Mouse (Mus musculus): ENCODE data around the gene Elovl7. TPM values are rescaled to one million over a fixed set of nuclear protein-coding genes. Genes with fewer than 3 reads are reported as not detected.

Elovl7 gene
- total and polyA plus RNA-seq, 3 experiments: 0.23 to 0.33 TPM; not detected in 1

DNA sequence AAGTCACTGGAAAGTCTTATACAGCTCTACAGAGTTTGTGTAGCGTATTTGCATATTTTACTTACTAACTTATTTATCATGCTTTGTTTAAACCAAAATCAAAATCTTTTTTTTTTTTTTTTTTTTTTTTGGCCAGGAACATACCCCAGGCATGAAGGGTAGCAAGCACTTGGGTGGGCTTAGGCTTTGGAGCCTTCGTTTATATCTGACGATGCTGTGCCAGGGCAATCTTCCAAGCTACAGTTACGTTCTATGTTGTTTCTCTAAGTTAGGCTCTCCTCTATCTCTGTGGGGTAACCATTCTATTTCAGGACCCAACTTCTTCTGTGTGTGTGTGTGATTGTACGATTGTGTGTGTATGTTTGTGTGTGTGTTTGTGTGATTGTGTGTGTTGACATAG, 36.9 kb downstream of the Elovl7 start:
- TF ChIP-seq GATA2 (IDR thresholded peaks at IDR 0.05; ENCODE audit: borderline replicate concordance, low read depth, low read length) (no peak), TAL1 (conservative IDR thresholded peaks at IDR 0.05; ENCODE audit: low read depth, low read length) (no peak), CTCF (IDR thresholded peaks at IDR 0.05; ENCODE audit: low read depth, low read length) (no peak), POLR2AphosphoS5 (IDR thresholded peaks at IDR 0.05; ENCODE audit: insufficient replicate concordance, low read depth, low read length) (no peak), GATA1 (IDR thresholded peaks at IDR 0.05; ENCODE audit: borderline replicate concordance, low read length) (no peak)
- no peaks in the 10 kb centered on the region for H3K4me1 ChIP-seq (ENCODE audit: insufficient read depth, low read depth, low read length)

DNA sequence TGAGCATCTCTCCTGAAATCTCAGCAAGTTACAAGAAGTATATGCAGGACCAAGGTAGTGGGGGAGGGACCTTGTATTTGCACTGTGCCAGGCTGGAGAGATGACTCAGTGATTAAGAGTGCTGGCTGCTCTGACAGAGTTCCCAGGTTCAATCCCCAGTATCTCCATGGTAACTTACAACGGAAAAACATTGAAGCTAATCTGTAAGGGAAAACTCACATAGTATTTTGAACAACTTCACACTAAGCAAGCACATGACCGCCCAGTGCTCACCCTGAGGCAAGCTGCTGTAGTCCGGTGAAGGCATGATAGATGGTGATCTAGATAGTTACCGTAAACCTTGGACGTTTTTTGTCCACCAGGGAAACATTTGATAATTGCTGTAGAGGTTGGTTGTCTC, 39.8 kb downstream of the Elovl7 start:
- peaks cover 19% of the 10 kb centered on the region; the same call in 1 of the 2 replicates for H3K27me3 ChIP-seq (ENCODE audit: insufficient read depth, low read length)
- no peak overlapping the region for H3K4me3 ChIP-seq (ENCODE audit: low read depth, low read length)
- no peaks in the 10 kb centered on the region for H3K36me3 ChIP-seq (replicated peaks)
- H3K4me1 ChIP-seq (ENCODE audit: insufficient read depth, low read depth, low read length): no peaks in the 10 kb centered on the region
- no peak for TF ChIP-seq GATA1 (IDR thresholded peaks at IDR 0.05; ENCODE audit: borderline replicate concordance, low read length)
- TF ChIP-seq GATA2 (IDR thresholded peaks at IDR 0.05; ENCODE audit: borderline replicate concordance, low read depth, low read length): no peak
- ATAC-seq (ENCODE audit: extremely low read depth, insufficient number of reproducible peaks, low FRiP score, poor library complexity, severe bottlenecking) (no peak), DNase-seq (ENCODE audit: low spot score) (no peak)
- H3K9me3 ChIP-seq (replicated peaks): no peaks in the 10 kb centered on the region

More for the DNA sequence above, 36.9 kb downstream of the Elovl7 start:
- H3K36me3 ChIP-seq (replicated peaks): no peaks in the 10 kb centered on the region
- DNase-seq (ENCODE audit: low spot score): no peak
- H3K9me3 ChIP-seq (replicated peaks): no peaks in the 10 kb centered on the region
- no peak for ATAC-seq (ENCODE audit: extremely low read depth, insufficient number of reproducible peaks, low FRiP score, poor library complexity, severe bottlenecking)
- peaks cover 10% of the 10 kb centered on the region; the same call in 1 of the 2 replicates for H3K27me3 ChIP-seq (ENCODE audit: insufficient read depth, low read length)
- H3K4me3 ChIP-seq (ENCODE audit: low read depth, low read length): no peak overlapping the region

DNA sequence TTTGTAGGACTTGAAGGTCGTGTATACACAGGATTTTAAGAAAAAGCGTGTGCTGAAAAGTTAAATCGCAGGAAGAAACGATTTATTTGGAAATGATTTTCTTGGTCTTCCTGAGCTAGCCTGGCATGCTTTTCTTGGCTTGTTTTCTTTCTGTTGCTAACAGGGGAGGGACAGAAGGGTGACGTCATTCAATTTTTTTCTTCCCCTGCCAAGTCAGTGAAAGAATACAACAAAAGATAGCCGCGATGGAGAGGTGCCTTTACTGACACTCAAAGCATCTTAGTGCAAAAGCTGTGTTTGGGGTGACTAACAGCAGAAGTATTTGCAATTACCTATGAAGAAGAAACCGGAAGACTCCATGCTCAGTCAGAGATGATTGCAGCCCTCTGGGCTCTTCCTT, 48.8 kb downstream of the Elovl7 start:
- Histone ChIP-seq H3K27me3 (ENCODE audit: insufficient read depth, low read length) (peaks cover 20% of the 10 kb centered on the region; the same call in 1 of the 2 replicates), H3K9me3 (replicated peaks) (no peaks in the 10 kb centered on the region), H3K4me1 (ENCODE audit: insufficient read depth, low read depth, low read length) (no peaks in the 10 kb centered on the region), H3K36me3 (replicated peaks) (no peaks in the 10 kb centered on the region), H3K4me3 (ENCODE audit: low read depth, low read length) (no peak overlapping the region)
- no peak for ATAC-seq (ENCODE audit: extremely low read depth, insufficient number of reproducible peaks, low FRiP score, poor library complexity, severe bottlenecking)
- DNase-seq (ENCODE audit: low spot score): no peak
- TF ChIP-seq POLR2AphosphoS5 (IDR thresholded peaks at IDR 0.05; ENCODE audit: insufficient replicate concordance, low read depth, low read length): no peak
- TF ChIP-seq GATA2 (IDR thresholded peaks at IDR 0.05; ENCODE audit: borderline replicate concordance, low read depth, low read length): no peak
- TF ChIP-seq CTCF (IDR thresholded peaks at IDR 0.05; ENCODE audit: low read depth, low read length): no peak
- no peak for TF ChIP-seq TAL1 (conservative IDR thresholded peaks at IDR 0.05; ENCODE audit: low read depth, low read length)
- no peak for TF ChIP-seq GATA1 (IDR thresholded peaks at IDR 0.05; ENCODE audit: borderline replicate concordance, low read length)

DNA sequence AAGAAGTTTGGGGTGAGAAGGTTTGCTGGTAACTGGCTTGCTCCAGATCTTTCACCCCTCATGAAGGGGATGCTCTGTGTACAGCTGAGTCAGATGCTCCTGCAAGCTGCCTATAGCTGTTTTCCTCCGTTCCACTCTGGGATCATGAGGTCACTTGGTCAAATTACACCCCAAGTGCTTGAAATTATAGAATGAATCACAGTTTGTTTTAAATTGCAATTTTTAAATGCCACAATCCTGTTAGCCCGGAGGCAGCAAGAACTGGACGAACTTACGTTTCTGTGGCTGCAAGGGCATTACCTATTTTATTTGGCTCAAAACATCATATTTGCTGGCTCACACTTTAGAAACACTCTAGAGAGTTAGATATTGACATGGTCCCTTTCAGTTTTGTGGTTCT, 51.2 kb downstream of the Elovl7 start:
- H3K4me3 ChIP-seq (ENCODE audit: low read depth, low read length): no peak overlapping the region
- H3K4me1 ChIP-seq (ENCODE audit: insufficient read depth, low read depth, low read length): no peaks in the 10 kb centered on the region
- ATAC-seq (ENCODE audit: extremely low read depth, insufficient number of reproducible peaks, low FRiP score, poor library complexity, severe bottlenecking) (no peak), DNase-seq (ENCODE audit: low spot score) (no peak)
- H3K27me3 ChIP-seq (ENCODE audit: insufficient read depth, low read length): peaks cover 29% of the 10 kb centered on the region
- TF ChIP-seq TAL1 (conservative IDR thresholded peaks at IDR 0.05; ENCODE audit: low read depth, low read length) (no peak), CTCF (IDR thresholded peaks at IDR 0.05; ENCODE audit: low read depth, low read length) (no peak), POLR2AphosphoS5 (IDR thresholded peaks at IDR 0.05; ENCODE audit: insufficient replicate concordance, low read depth, low read length) (no peak), GATA1 (IDR thresholded peaks at IDR 0.05; ENCODE audit: borderline replicate concordance, low read length) (no peak)
- no peaks in the 10 kb centered on the region for H3K9me3 ChIP-seq (replicated peaks)
- no peaks in the 10 kb centered on the region for H3K36me3 ChIP-seq (replicated peaks)

DNA sequence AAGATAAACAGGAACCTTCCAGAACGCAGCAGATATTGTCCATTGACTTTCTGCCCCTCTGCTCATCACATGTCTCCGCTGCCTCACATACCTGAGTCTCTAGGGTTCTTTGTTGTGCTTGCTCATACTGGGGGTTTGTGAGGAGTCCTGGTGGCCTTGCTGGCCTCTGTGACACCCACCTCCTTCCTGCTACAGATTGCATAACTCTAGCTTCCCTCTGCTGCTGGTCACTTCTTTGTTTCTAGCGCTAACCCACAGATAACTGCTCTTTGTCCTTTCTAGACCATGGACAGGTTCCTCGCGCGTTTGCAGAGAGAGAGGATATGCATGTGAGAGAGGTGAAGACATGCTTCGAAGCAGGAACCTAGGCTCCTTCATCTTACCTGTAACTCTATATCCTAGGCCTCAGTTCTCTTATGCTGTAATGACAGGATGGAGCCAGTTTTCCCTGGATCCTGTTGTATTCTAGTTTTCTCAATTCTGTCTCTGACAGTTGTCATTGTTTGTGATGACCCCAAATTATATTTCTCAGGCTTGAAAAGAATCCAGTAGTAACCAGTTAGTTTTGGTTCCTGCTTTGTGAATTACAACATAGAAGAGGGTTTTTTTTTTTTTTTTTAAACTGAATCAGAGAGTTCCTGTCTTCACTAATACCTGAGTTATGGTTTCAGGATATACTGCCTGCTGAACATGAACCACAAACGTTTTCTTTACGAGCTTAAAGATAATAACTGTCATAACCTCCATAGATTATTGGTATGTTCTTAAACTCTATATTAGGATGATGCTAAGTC, 53.8 kb downstream of the Elovl7 start:
- H3K36me3 ChIP-seq (replicated peaks): no peaks in the 10 kb centered on the region
- DNase-seq (ENCODE audit: low spot score): no peak
- H3K4me1 ChIP-seq (ENCODE audit: insufficient read depth, low read depth, low read length): peaks cover 6% of the 10 kb centered on the region

DNA sequence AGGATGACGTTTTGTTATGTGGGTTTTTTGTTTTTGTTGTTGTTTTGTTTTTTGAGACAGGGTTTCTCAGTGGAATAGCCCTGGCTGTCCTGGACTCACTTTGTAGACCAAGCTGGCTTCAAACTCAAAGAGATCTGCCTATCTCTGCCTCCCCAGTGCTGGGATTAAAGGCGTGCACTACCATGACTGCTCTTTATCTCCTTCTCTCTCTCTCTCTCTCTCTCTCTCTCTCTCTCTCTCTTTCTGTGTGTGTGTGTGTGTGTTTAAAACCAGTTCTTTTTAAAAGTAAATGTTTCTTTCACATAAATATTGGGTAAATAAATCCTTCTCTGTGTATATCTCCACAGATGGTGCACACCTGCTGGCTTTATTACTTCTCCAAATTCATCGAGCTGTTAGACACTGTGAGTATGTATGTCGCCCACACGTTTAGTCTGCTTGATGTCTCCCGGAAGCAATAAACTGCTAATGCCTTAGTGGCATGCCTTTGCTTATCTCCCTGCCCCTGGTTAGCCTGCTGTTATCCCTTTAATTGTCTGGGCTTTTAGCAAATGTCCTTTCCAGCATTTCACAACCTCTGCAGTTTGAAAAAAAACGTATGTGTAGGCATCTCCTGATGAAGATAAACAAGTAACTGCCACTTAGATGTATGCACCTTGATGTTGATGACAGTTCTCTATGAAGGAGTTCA, 57.4 kb downstream of the Elovl7 start:
- no peak for TF ChIP-seq TAL1 (conservative IDR thresholded peaks at IDR 0.05; ENCODE audit: low read depth, low read length)
- no peak for TF ChIP-seq GATA2 (IDR thresholded peaks at IDR 0.05; ENCODE audit: borderline replicate concordance, low read depth, low read length)
- TF ChIP-seq POLR2AphosphoS5 (IDR thresholded peaks at IDR 0.05; ENCODE audit: insufficient replicate concordance, low read depth, low read length): no peak
- no peak for TF ChIP-seq CTCF (IDR thresholded peaks at IDR 0.05; ENCODE audit: low read depth, low read length)
- TF ChIP-seq GATA1 (IDR thresholded peaks at IDR 0.05; ENCODE audit: borderline replicate concordance, low read length): no peak
- H3K4me3 ChIP-seq (ENCODE audit: low read depth, low read length): no peak overlapping the region
- H3K9me3 ChIP-seq (replicated peaks): no peaks in the 10 kb centered on the region
- DNase-seq (ENCODE audit: low spot score) (no peak), ATAC-seq (ENCODE audit: extremely low read depth, insufficient number of reproducible peaks, low FRiP score, poor library complexity, severe bottlenecking) (peak; percentile 82)
- peaks cover 6% of the 10 kb centered on the region for H3K4me1 ChIP-seq (ENCODE audit: insufficient read depth, low read depth, low read length)
- no peaks in the 10 kb centered on the region for H3K36me3 ChIP-seq (replicated peaks)
- peaks cover 32% of the 10 kb centered on the region for H3K27me3 ChIP-seq (ENCODE audit: insufficient read depth, low read length)

More for the DNA sequence above, 53.8 kb downstream of the Elovl7 start:
- TF ChIP-seq POLR2AphosphoS5 (IDR thresholded peaks at IDR 0.05; ENCODE audit: insufficient replicate concordance, low read depth, low read length) (no peak), TAL1 (conservative IDR thresholded peaks at IDR 0.05; ENCODE audit: low read depth, low read length) (no peak), CTCF (IDR thresholded peaks at IDR 0.05; ENCODE audit: low read depth, low read length) (no peak), GATA1 (IDR thresholded peaks at IDR 0.05; ENCODE audit: borderline replicate concordance, low read length) (no peak), GATA2 (IDR thresholded peaks at IDR 0.05; ENCODE audit: borderline replicate concordance, low read depth, low read length) (no peak)
- Histone ChIP-seq H3K27me3 (ENCODE audit: insufficient read depth, low read length) (peaks cover 31% of the 10 kb centered on the region), H3K4me3 (ENCODE audit: low read depth, low read length) (no peak overlapping the region), H3K9me3 (replicated peaks) (no peaks in the 10 kb centered on the region)
- ATAC-seq (ENCODE audit: extremely low read depth, insufficient number of reproducible peaks, low FRiP score, poor library complexity, severe bottlenecking): no peak
